Mouse (Mus musculus): ENCODE data around the gene Rfx4. TPM values are rescaled to one million over a fixed set of nuclear protein-coding genes. Genes with fewer than 3 reads are reported as not detected.

Gene Rfx4
- polyA plus RNA-seq, 1 experiment from 2014 or later, result 23.0 TPM

DNA sequence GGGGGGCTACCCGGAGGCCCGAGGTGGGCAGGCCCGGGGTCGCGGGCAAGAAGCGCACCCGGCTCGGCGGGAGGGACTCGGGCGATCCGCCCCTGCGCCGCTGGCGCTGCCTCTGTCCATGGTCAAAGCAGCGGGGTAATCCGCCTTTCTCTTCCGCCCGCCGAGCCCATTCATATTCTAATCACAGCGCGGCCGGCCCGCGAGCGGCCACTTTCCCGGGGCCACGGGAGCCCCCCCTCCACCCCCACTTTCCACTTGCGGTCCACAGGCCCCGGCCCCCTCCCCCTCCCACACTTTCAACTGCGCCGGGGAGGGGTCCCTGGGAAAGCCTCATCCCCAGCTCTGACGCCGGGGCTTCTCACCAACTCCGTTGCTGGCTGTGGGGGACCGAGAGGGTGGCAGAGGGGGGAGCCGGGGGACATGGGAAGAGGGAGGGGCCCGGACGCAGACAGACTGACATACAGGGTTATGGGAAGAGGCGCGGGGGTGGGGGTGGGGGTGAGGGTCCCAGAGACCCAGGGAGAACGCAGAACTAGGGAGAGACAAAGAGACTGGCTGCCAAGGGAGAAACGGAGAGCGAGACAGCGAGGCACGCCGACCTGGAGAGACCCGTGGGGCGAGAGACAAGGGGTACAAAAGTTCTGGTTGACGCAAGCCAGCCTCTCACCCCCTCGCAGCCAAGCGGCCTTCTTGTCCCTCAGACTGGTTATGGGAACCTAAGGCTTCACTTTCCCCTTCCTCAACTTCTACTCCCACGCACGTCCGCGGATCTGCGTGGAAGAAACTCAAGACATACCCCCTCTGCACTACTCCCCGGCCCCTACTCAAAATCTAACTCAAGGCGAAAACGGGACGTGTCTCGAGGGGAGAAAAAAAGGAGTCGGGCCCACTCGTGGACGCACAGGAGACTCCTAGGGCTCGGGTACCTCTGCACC is 744 bp upstream of the Rfx4 start:
- Histone ChIP-seq H3K27me3 (ENCODE audit: control insufficient read depth, insufficient read depth, low read length) (peaks cover 49% of the 10 kb centered on the region), H3K4me1 (replicated peaks; ENCODE audit: control insufficient read depth, insufficient read depth, low read length) (peaks cover 28% of the 10 kb centered on the region), H3K9ac (peak overlapping the region; percentile 65), H3K4me2 (replicated peaks) (peak overlapping the region; percentile 79), H3K36me3 (replicated peaks; ENCODE audit: control insufficient read depth, insufficient read depth) (no peaks in the 10 kb centered on the region), H3K27ac (peak overlapping the region; percentile 83), H3K4me3 (replicated peaks; ENCODE audit: low read length) (peak overlapping the region; percentile 42), H3K9me3 (ENCODE audit: control insufficient read depth, low read length) (no peaks in the 10 kb centered on the region)
- DNase-seq (ENCODE audit: low spot score), result peak; percentile 66
- WGBS, result 1% methylated on average over 57 of the region's 66 CpGs
- peak; percentile 67 for ATAC-seq (ENCODE audit: low FRiP score)

DNA sequence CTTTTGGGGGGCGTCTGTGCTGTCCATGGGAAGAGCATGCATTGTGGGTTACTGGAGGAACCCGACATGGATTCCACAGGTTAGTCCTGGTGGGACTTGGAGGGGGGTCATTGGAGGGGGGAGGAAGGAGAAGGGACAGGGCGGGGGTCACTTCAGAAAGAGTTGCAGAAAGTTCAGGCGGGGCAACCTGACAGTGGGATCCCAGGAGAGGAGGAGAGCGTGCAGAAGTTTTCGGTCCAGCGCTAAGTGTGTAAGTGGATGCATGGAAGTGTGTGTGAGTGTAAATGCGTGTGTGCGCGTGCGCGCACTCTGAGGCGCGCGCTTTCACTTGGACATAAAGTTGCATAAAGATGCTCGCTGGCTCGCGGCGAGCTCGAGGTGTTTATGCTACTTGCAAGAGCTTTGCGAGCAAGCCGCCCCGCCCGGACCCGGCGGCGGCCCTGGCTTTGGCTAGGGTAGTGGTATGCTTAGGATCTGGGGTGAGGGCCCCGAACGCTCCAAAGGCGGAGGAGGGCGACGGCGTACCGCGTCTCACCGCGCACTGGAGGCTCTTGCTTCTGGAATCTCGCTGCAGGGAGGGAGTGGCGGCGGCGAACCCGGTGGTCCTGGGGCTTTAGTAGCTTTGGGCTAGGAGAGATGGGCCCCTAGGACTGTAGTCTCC is 703 bp downstream of the Rfx4 start:
- DNase-seq (ENCODE audit: low spot score) (peak; percentile 56), ATAC-seq (ENCODE audit: low FRiP score) (no peak)
- H3K4me3 ChIP-seq (replicated peaks; ENCODE audit: low read length), result peak overlapping the region; percentile 42
- H3K9me3 ChIP-seq (ENCODE audit: control insufficient read depth, low read length), result no peaks in the 10 kb centered on the region
- WGBS, result 0% methylated on average over 42 of the region's 42 CpGs
- H3K9ac ChIP-seq, result peak overlapping the region; percentile 65
- peak overlapping the region; percentile 83 for H3K27ac ChIP-seq
- H3K27me3 ChIP-seq (ENCODE audit: control insufficient read depth, insufficient read depth, low read length), result peaks cover 49% of the 10 kb centered on the region
- H3K36me3 ChIP-seq (replicated peaks; ENCODE audit: control insufficient read depth, insufficient read depth), result no peaks in the 10 kb centered on the region
- H3K4me2 ChIP-seq (replicated peaks), result peak overlapping the region; percentile 79
- peaks cover 35% of the 10 kb centered on the region for H3K4me1 ChIP-seq (replicated peaks; ENCODE audit: control insufficient read depth, insufficient read depth, low read length)

DNA sequence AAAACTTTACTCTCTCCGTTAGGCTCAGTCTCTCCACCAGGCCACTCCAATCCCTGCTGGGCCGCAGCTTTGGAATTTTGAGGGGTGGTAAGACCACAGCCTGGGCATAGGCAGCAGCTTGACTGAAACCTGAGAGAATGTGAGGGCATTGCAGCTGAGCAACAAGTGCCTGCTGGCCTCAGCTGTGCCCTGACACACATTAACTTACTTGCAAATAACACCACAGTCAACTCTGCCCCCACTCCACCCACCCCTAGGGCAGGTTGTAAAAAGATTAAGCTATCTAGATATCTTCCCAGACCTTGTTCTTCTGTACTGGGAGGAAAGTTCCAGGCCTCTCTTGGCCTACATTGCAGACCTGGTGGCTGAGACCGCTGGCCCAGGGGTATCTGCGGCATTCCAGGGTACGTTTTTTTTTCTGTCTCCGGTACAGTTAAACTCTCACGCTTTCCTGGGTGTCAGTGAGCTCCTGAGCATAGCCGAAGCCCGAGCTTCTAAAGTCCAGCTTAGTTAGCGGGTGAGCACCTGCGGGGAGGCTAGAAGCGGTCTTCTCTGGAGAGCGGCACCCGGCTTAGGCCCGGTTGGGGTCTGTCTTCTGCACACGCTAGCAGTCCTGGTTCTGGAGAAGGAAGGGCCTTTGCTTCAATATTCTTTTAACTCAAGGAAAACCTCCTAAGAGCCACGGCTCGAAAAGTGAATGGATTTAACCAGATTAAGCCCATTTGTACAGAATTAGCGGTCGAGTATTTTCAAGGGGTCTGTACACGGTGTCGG is 1.8 kb downstream of the Rfx4 start:
- no peaks in the 10 kb centered on the region for H3K9me3 ChIP-seq (ENCODE audit: control insufficient read depth, low read length)
- H3K4me3 ChIP-seq (replicated peaks; ENCODE audit: low read length), result peak overlapping the region; percentile 42
- WGBS, result 3% methylated on average over 22 of the region's 22 CpGs
- peaks cover 35% of the 10 kb centered on the region for H3K4me1 ChIP-seq (replicated peaks; ENCODE audit: control insufficient read depth, insufficient read depth, low read length)
- H3K27me3 ChIP-seq (ENCODE audit: control insufficient read depth, insufficient read depth, low read length), result peaks cover 49% of the 10 kb centered on the region
- H3K27ac ChIP-seq, result peak overlapping the region; percentile 10; the same call in 1 of the 2 replicates
- H3K36me3 ChIP-seq (replicated peaks; ENCODE audit: control insufficient read depth, insufficient read depth), result no peaks in the 10 kb centered on the region
- ATAC-seq (ENCODE audit: low FRiP score), result no peak
- peak overlapping the region; percentile 79 for H3K4me2 ChIP-seq (replicated peaks)
- DNase-seq (ENCODE audit: low spot score), result no peak
- H3K9ac ChIP-seq, result peak overlapping the region; percentile 65

DNA sequence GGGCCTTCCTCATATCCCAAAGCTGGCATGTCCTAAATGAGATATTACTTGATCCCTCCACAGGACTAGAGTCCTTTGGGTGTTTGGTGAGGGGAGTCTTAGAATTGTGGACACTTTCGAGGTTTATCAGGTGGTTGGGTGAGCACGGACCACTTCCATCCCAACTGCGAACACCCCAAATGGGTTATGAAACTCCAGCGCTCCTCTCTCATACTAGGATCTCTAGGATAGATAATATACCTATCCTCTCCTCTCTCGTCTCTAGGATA is 2.3 kb downstream of the Rfx4 start:
- no peaks in the 10 kb centered on the region for H3K36me3 ChIP-seq (replicated peaks; ENCODE audit: control insufficient read depth, insufficient read depth)
- no peaks in the 10 kb centered on the region for H3K9me3 ChIP-seq (ENCODE audit: control insufficient read depth, low read length)
- H3K27ac ChIP-seq, result peak overlapping the region; percentile 73; the same call in 1 of the 2 replicates
- H3K9ac ChIP-seq, result peak overlapping the region; percentile 65
- 3% methylated on average over 5 of the region's 5 CpGs for WGBS
- peaks cover 49% of the 10 kb centered on the region for H3K27me3 ChIP-seq (ENCODE audit: control insufficient read depth, insufficient read depth, low read length)
- peaks cover 35% of the 10 kb centered on the region for H3K4me1 ChIP-seq (replicated peaks; ENCODE audit: control insufficient read depth, insufficient read depth, low read length)
- H3K4me2 ChIP-seq (replicated peaks), result peak overlapping the region; percentile 79
- H3K4me3 ChIP-seq (replicated peaks; ENCODE audit: low read length), result peak overlapping the region; percentile 42
- no peak for ATAC-seq (ENCODE audit: low FRiP score)
- no peak for DNase-seq (ENCODE audit: low spot score)

DNA sequence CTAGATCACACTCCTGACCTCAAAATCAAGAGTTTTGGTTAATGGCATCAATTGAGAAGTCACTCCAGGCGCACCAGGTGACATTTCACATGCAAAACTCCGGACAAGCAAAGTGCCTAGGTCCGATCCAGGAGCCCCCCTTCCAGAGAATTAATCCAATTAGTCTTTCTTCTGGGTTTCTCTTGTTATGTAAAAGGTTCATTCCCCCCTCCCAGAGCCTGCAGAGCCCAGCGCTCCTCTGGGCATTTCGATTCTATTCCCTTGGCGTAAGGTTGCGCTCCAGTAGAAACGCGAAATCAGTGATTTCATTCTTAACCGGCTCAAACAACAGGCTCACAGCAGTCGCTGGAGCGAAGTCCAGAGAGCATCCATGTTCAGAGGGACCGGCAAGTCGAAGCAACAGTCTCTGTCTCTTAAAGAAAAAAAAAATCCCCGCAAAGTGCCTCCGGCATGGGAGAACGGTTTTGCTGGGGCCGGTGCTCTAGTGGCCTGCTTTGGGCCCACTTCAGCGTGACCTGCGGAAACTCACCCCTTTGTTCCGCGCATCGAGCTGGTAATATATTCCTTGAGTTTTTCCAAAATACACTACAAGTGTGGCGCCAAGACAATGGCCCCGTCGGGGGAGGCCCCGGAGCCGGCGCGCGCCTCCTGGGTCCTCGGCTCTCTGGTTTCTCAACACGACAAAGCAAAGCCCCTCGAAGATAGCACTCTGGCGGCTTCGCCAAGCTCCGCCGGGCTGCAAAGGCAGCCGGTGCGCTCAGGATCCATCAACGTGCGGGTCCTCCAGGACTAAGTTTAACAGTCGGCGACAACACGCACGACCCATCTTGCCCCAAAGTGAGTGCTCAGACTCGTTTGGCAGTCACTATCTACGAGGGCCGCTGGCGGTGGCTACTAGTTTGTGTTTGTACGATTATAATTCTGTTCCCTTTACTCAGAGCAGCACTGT is 2.9 kb downstream of the Rfx4 start:
- 1% methylated on average over 51 of the region's 51 CpGs for WGBS
- no peaks in the 10 kb centered on the region for H3K9me3 ChIP-seq (ENCODE audit: control insufficient read depth, low read length)
- H3K4me1 ChIP-seq (replicated peaks; ENCODE audit: control insufficient read depth, insufficient read depth, low read length), result peaks cover 35% of the 10 kb centered on the region
- peak overlapping the region; percentile 42 for H3K4me3 ChIP-seq (replicated peaks; ENCODE audit: low read length)
- no peaks in the 10 kb centered on the region for H3K36me3 ChIP-seq (replicated peaks; ENCODE audit: control insufficient read depth, insufficient read depth)
- H3K9ac ChIP-seq, result peak overlapping the region; percentile 65
- peak overlapping the region; percentile 79 for H3K4me2 ChIP-seq (replicated peaks)
- peak; percentile 50 for DNase-seq (ENCODE audit: low spot score)
- H3K27me3 ChIP-seq (ENCODE audit: control insufficient read depth, insufficient read depth, low read length), result peaks cover 45% of the 10 kb centered on the region
- ATAC-seq (ENCODE audit: low FRiP score), result no peak
- H3K27ac ChIP-seq, result peak overlapping the region; percentile 73

DNA sequence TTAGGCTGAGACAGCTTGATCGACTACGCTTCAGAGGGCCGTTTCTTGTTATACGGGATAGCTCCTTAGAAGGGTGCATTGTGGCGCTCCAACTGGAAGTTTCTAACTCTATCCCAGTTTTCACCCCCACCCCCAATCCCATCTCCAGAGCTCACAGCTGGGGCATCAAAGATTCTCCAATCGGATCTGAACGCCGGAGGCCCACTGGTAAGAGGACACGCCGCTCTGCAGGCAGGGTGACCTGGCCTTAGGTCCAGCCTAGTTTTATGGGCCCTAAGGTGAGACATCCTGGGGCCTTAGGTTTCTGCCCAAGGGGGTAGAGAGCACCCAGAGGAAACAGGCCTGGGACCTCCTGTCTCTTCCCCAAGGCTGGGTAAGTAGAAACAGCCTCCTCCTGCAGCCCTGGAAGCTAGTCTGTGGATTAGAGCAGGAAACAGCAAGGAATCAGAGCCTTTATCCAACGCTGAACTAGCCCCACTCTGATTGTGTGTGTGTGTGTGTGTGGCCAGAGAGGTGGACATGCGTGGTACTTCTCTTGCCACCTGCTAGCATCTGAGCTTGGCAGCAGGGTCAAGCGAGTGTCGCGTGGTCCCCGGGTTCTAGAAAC is 3.8 kb downstream of the Rfx4 start:
- Histone ChIP-seq H3K36me3 (replicated peaks; ENCODE audit: control insufficient read depth, insufficient read depth) (no peaks in the 10 kb centered on the region), H3K9me3 (ENCODE audit: control insufficient read depth, low read length) (no peaks in the 10 kb centered on the region), H3K4me1 (replicated peaks; ENCODE audit: control insufficient read depth, insufficient read depth, low read length) (peaks cover 31% of the 10 kb centered on the region), H3K4me3 (replicated peaks; ENCODE audit: low read length) (peak overlapping the region; percentile 42), H3K9ac (peak overlapping the region; percentile 65), H3K4me2 (replicated peaks) (peak overlapping the region; percentile 79), H3K27me3 (ENCODE audit: control insufficient read depth, insufficient read depth, low read length) (peaks cover 45% of the 10 kb centered on the region), H3K27ac (peak overlapping the region; percentile 73)
- ATAC-seq (ENCODE audit: low FRiP score), result no peak
- 1% methylated on average over 16 of the region's 16 CpGs for WGBS
- DNase-seq (ENCODE audit: low spot score), result no peak

DNA sequence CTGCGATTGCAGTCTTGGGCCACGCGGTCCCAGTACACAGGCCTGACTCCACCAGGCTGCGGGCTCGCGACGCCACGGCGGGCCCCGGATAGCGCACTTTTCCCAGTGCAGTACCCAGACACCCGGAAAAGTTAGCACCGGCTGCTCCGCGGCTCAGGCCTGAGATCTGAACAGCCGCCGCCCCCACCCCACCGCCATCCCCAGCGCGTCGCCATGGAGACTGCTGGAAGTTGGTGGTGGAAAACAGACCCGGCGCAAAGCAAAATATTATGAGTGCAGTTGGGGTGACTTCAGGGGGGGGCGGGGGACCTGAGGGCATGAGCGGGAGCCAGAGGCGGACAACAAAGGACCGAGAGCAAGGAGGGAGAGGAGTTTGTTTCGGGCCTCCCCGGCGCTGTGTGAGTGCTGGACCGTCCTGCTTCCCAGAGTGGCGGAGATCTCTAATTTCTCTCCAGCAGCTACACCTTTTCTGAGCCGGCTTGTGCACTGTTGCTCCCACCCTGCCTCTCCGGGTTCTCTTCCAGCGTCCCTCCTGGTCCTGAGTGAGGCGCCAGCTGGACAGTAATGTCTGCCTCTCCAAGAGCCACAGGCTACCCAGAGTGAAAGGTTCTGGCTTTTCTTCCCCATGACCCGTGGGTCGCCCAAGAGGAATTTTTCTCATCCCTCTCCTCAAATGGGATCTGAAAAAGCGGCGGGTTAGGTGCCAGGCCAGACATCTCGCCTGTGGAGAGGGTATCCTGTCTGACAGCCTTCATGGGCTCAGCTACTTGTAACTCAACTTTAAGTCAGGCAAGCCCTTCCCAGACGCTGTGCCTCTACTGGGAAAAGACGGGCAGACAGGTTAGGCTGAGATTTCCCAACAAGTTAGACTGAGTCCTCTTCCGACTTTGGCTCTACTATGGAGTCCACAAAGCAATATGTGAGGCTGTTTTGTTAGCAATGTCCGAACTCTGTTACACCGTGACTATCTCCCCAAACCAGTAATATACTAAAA is 4.6 kb downstream of the Rfx4 start:
- WGBS, result 6% methylated on average over 46 of the region's 46 CpGs
- peak; percentile 48 for DNase-seq (ENCODE audit: low spot score)
- Histone ChIP-seq H3K4me1 (replicated peaks; ENCODE audit: control insufficient read depth, insufficient read depth, low read length) (peaks cover 23% of the 10 kb centered on the region), H3K27ac (peak overlapping the region; percentile 73), H3K9ac (peak overlapping the region; percentile 65), H3K9me3 (ENCODE audit: control insufficient read depth, low read length) (no peaks in the 10 kb centered on the region), H3K4me3 (replicated peaks; ENCODE audit: low read length) (peak overlapping the region; percentile 42), H3K27me3 (ENCODE audit: control insufficient read depth, insufficient read depth, low read length) (peaks cover 41% of the 10 kb centered on the region), H3K36me3 (replicated peaks; ENCODE audit: control insufficient read depth, insufficient read depth) (no peaks in the 10 kb centered on the region), H3K4me2 (replicated peaks) (peak overlapping the region; percentile 79)
- peak; percentile 46 for ATAC-seq (ENCODE audit: low FRiP score)
